Mouse (Mus musculus) frontal cortex, postnatal 10 days (tissue): ENCODE data around the gene Hpcal4.

ENCODE experiments used
- DNase-seq, 2 experiments: peaks; one replicate each; pipeline ENCODE4 v3.0.0; 2022; ENCODE audit warnings: low spot score in 2 of 2, mixed read lengths in 1 of 2

Gene Hpcal4

DNA sequence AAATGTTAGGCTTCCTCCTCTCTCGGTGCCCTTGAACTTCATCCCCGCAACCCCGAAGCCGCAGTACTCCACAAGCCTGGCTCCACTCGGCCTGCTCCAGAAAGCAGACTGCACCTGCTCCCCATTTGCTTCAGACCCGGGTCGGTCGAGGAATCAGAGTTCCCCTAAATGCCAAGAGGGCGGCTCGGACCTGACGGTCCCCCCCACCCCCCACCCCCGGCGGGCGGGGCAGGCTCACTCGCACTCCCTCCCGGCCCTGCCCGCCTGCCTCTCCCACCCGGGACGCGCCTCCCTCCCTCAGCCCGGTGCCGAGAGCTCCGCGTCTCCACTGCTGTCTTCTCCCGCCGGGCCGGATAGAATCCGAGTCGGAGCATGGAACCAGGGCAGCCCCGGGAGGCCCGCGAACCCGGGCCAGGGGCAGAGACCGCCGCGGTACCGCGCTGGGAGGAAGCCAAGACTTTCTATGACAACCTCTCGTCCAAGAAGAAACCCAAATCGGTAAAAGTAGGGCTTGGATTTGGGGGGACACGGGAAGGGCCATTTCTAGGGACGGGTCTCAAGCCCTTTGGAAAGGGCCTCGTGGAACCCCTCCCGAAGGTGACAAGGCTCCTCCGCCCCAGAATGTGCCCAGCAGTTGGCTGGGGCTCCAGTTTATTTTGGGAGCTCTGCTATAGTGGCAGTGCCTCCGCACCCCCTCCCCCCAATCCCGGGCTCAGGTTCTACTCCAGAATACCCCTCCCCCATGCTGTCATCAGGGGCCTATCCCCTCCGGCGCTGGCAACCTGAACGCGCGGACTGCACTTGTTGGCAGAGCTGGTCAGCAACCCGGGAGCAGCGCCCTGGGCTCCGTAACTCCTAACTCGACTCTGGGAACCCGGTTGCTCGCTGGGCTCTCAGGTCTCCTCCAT, 18.4 kb downstream of the Hpcal4 start, which contains the start of gene Nt5c1a:
Gene Nt5c1a, plus strand, starts transcription at position 319 of the 908 bp plus-strand sequence.
- DNase-seq, result no peak

DNA sequence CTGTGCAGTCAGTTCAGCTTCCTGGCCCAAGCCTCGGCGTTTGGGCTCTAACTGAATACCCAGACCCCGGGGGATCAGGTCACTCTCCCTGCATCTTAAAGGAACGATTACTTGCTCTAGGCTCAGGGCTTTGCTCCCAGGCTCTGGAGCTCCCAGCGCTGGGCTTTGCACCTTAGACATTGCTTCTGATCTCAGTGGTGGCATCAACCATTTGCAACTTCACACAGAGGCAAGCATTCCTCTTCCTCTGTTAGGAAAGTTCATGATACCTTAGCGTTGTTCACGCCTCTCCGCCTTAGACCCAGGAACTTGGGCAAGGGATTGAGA, 19.0 kb downstream of the Hpcal4 start:
- DNase-seq, result no peak

DNA sequence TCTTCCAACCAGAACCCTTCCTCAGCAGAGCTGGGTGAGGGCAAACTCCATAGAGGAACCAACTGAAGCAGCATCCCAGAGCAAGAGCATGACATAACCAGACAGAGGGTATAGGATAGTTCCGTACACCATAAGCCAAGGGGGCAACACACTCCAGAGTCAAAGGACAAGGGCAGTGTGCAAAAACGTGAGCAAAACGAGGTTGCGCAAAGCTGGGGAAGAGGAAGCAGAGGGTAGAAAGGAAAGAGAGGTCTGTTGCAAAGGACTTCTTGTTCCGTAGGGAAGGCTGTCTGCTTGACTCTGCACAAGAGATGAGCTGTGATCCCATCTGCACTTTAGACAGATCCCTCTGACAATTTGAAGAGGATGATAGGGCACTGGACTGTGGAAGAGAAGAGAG, 24.3 kb downstream of the Hpcal4 start:
- DNase-seq, result no peak

DNA sequence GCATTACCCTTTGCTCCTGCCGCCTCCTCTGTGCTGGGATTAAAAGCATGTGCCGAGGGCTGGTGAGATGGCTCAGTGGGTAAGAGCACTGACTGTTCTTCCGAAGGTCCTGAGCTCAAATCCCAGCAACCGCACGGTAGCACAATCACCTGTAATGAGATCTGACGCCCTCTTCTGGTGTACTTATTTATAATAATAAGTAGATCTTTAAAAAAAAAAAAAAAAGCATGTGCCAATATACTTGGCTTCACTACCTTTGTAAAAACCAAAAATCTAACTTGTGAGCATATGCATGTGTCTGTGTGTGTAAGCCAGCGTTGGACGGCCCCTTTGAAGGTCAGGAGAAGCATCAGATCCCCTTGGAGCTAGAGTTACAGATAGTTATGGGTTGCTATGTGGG, 28.0 kb downstream of the Hpcal4 start:
- DNase-seq, result no peak

DNA sequence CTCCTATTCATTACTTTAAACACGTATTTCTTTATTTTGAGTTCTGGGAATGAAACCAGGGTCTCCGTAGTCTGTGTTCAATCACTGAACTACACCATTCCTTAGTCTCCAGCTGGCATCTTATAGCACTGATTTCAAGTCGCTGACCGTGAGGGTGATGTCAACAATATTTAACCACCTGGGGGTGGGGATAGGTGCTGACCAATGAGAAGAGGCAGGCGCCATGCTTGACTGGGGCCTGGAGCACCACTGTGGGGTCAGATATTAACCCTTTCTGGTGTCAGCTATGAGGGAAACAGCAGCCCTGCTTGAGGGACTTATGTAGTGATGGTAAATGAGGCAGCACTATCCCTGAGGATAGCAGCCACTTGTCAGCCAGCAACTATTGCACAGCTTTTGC, 28.4 kb downstream of the Hpcal4 start:
- no peak for DNase-seq

DNA sequence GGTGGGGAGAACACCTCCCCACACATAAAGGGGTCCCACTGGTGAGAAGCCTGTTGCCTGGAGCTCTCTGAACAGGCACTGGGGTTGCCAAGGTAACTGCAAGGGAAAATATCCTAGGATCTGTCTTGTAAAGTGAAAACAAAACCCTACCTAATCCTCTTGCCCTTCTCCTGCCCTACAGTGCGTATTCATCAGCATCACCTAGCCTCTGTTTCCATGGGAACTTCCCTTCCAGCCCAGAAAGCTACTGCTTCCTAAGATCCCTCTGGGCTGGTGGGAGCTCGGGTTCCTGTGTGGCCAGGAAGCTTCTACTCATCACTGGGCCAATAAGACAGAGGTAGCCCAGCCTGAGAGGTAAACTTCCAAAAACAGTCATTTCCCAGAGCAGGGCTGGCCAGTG, 29.3 kb downstream of the Hpcal4 start:
- no peak for DNase-seq

DNA sequence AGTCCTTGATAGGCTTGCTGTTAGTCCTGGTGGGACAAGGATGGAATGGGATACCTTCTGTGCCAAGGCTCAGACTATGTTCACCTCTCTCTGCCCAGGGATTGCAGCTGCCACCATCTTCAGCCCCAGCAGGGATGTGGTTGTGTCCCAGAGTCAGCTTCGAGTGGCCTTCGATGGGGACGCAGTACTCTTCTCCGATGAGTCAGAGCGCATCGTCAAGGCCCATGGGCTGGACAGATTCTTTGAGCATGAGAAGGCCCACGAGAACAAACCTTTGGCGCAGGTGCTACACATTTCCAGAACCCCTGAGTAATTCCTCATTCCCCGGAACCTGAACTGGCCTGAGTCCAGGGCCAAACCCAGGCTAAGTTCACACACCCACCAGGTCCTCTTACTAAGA, 30.9 kb downstream of the Hpcal4 start:
- no peak for DNase-seq

DNA sequence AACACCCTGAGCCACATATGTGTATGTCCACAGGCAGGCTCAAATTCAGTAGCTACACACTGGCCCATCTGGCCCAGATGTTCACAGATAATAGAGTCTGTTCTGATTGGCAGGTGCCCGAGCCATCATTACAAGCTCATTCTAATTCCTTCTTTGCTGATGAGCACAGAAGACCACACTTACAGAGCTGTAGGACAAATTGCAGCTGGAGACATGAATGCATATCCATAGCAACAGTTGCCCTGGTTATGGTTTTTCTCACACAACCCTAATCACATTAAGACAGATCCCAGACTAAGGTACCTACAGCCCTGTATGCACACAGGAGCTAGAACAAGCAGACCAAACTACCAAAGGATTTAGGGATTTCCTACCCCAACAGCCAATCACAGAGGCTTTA, 32.3 kb downstream of the Hpcal4 start:
- no peak for DNase-seq

DNA sequence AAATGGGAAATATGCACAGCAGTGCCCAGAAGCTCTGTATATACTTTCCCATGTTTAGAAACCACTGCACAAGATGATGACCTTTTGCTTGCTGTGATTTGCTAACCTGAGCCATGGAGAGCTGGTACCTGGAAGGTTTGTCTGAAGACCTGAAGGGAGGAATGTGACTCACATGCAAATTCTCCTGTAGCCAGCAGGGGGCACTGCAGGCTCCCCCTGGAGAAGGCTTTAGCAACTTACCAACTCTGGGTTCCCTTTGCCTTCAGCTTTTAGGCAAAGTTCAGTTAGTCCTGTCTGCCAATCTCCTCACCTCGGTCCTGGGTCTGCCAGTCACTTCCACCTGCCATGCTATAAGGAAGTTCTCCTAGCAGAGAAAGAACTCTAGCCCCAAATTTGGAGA, 33.8 kb downstream of the Hpcal4 start:
- DNase-seq, result no peak

DNA sequence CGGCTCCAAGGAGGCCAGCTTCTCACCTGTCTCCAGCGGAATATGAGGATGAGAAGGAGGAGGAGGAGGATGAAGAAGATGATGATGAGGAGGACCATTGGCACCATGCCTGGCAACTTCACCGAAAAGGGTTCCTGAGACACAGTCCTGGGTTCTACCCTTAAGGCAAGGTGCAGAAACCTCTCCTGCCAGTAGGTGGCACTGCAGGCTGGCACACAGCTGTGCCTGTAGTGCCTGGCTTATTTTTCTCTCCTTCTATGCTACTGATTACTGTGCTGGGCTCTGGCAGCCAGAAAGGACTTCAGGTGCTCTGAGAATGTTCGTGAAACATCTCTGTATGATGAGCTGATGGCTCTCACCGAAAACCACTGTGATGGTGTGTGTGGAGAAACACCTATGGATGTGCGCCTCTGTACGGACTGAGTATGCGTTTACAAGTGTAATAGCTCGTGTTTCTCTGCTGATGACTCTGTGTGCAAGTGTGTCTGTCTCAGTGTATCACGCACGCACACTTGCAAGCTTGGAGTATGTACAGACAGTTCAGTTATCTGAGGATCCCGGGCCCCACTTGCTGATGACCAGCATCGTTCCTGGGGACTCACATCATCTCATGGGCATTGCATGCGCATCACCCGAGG, 36.8 kb downstream of the Hpcal4 start:
- peak; percentile 44 to 75 for DNase-seq

DNA sequence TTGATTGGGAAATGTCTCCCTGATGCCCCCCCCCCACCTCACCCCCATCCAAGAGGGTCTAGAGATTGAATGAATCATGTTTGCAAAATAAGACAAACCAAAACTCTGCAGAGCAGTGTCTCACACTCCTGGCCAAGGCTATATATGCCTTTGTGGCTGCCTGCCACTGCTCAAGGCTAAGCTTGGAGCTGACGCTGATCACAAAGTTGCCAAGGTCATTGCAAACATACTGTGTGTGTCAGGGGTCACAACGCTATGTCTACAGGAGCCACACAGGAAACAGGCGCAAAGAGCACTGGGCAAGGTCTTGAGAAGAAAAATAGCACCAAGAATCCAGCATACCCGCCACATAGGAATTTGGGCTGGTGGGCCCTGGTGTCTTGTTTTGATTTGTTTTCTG, 37.6 kb downstream of the Hpcal4 start:
- DNase-seq, result no peak

DNA sequence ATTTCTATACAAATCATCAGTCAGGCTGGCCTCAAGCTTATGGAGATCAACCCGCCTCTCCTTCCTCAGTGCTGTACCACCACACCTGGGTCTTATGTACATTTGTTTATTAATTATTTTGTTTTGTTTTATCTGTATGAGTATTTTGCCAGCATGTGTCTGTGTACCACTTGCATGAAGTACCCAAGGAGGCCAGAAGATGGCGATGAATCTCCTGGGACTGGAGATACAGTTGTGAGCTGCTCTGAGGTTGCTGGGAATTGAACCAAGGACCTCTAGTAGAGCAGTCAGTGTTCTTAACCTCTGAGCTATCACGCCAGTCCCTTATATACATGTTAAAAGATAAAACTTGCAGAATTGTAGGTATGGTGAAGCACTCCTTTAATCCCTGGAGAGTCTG, 40.3 kb downstream of the Hpcal4 start:
- DNase-seq, result no peak

DNA sequence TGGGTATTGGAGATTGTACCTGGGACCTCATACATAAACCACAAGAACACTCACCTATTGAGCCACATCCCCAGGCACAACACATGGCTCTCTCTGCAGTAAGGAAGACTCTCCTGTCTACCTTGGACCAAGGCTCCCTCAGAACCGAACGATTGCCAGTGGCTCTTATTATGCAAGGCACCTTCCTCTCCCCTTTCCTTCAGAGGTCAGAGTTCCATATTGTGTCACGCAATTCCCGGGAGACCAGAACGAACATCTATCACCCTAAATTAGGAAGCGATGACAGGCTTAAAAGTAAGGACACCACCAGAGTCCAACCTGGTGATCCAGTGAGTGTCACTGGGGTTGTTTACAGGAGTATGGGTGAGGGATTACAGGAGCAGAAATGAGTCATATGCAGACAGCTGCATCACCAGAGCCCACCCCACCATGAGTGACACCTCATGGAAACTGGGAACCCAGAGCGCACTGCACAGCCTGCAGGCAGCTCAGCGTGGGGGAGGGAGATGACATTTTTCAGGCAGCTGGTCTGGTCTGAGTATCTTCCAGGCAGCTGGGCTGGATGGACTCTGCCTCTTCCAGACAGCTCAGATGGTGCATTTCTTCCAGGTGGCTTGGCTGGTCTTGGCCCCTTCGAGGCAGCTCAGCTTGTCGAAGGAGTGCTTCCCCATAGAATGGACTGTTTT, 42.8 kb downstream of the Hpcal4 start:
- DNase-seq, result no peak

DNA sequence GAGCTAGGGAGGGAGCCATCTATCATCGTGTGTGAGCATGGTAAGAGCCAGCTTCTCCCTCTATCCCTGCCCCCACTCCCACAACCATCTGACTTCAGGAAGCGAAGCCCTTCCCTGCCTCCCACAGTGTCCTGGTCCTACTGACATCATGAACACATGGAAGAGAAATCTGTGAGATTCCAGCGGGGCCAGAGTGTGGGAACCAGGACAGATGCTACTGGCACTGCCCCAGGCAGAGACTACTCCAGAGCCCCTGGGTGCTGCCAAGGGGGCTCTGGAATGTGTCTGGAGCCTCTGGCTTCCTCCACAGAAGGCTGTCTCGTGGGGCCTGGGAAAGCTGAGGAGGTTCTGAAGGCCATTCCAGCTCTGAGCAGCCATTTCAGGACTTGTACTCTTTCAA, 44.7 kb downstream of the Hpcal4 start:
- DNase-seq, result peak in 1 of 2 experiments; percentile 39

DNA sequence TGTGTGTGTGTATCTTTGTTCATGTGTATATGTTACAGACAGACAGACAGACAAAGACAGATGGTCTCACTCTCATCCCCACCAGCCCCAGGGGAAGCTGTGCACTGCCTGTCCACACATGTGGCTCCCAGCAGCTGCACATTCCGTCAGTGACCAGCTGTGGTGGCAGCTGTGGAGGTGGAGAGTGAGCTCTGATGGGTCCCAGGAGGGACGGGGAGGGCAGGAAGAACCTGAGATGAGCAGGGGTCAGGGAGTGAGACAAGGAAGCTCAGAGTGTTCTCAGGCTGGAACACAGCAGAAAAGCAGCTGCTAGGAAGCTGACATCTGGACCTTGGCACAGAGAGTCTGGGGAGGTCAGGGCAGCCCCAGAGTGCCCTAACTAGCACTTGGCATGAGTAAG, 45.2 kb downstream of the Hpcal4 start:
- no peak for DNase-seq

DNA sequence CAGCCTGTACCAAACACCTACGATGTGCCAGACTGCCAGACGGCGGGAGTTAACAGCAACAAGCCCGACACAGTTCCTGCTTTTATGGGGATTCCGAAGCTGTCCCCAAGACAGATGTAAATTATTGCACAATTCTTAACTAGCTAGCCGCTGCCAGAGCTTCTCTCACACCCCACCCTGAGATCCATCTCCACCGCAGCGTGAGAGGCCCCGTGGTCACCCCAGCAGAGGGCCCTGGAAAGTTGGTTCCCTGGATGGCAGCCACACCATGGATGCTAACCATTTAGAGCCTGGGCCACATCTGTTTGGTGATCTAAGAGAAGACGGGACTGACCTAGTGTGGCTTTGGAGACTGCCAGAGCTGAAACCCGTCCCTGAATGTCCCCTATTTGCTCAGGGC, 46.1 kb downstream of the Hpcal4 start:
- no peak for DNase-seq

DNA sequence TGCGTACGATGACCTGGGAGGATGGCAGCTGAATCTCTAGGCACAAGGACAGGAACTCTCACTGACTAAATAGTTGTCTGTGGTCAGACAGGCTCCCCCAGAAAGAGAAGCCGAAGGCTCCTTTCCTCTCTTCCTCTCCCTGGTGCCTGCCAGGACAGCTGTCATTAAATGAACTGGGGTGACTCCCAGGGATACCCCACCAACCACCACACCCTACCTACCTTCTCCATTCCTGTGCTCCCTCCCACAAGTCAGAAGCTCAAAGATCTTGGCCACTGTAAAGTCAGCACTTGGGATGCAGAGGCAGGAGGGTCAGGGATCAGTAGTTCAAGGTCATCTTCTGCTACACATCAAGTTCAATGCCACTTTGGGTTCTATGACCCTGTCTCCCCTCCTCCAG, 49.8 kb downstream of the Hpcal4 start:
- DNase-seq, result no peak

DNA sequence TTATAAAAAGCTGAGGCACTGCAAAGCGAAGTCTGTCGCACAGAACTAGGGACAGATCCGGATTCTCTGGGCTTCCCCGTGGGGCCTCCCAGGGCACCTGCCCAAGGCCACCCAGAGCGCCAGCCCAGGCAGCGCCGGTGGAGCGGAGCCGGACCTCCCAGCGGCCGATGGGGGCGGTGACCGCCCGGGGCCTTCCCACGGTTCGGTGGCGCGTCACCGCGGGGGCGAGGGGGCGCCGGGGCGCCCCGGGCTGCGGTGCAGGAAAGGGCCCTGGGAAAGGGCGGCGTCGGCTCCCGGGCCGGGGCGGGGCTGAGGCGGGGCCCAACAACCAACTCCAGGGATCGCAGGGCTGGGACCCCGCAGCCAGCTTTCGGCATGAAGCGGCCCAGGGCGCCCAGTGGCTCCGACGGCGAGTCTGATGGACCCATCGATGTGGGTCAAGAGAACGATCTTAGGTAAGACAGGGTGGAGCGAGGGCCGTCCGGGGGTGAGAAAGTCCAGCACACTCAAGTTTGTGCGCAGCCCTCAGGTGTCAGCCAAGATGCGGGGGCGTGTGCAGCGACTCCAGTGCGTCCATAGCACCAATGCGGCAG, 50.6 kb downstream of the Hpcal4 start, which contains the start of gene Heyl:
Gene Heyl, plus strand, starts transcription at position 65 of the 593 bp plus-strand sequence.
- DNase-seq, result no peak

DNA sequence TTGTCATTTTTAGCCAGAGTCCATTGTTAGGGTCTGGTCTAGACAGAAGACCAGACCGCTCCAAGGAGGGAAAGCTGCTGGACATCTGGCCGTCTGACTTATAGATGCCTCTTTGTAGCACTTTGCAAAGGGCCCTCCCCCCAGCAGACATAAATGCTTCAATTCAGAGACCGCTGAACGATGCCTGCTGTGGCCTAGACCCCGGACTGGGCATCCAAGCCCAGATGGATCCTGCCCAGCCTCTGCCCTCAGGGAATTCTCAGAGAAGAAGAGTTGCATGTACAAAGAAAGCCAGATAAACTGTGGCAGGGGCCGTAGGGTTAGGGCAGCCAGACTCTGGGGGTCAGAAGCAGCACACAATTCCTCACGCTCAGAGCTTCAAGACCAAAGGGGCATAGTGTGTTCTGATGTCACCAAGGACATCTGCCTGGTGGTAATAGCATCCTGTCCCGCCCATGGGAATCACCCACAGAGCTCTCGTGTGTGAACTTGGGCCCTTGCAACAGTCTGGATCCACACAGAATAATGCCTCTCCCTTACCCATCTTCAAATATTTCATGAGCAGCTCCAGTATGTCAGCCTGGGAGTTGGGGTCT, 52.9 kb downstream of the Hpcal4 start:
- DNase-seq, result no peak

DNA sequence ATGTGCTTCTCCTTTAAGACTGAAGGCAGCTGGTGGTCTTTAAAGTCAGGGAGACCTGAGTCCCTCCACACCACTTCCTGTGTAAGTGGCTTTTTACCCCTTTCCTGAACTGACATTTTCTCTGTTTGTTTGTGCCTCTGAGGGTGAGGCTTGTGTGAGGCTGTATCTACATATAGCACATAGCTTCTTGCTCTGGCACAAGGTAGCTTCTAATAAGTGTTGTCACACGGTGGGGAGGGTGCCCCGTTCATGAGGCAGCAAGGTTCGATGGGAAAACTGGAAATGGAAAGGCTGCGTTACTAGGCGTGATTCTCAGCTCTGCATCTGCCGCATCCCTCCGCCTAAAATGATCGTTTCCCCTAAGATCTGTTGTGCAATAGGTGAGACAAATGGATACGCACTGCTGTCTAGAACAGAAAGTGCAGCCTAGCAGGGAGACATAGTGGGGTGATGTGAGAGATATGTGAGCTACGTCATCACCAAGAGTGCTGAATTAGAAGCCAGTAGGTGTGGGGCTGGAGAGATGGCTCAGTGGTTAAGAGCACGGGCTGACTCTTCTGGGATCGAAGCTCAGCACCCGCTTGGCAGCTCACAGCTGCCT, 53.5 kb downstream of the Hpcal4 start:
- no peak for DNase-seq
